Mouse (Mus musculus): ENCODE data around the gene Olfr998. TPM values are rescaled to one million over a fixed set of nuclear protein-coding genes. Genes with fewer than 3 reads are reported as not detected.

Gene Olfr998
- not detected in 2 replicates for polyA plus RNA-seq (2015; fragmentation: Nextera tagmentation; extraction: Ambion mirVana)

DNA sequence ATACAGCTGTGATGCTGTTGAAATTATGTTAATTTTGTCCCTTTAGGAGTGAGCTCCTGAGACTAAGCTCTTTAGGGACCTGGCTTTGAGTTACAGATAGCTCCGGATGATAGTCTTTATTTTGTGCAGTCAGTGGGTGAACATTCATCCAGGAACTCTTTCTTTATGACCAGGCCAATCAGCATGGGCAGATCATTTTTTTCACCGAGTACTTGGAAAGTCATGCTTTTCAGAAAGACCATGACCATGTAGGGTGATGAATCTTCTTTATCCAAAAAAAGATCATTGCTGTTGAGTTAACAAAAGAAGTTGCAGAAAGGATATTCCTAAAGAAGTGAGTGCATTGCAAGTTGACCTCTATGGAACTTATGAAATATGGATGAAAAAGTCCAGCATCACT, at the start of gene Olfr998:
Olfr998 (plus strand) TSS at position 301 of the 400 bp plus-strand sequence.

DNA sequence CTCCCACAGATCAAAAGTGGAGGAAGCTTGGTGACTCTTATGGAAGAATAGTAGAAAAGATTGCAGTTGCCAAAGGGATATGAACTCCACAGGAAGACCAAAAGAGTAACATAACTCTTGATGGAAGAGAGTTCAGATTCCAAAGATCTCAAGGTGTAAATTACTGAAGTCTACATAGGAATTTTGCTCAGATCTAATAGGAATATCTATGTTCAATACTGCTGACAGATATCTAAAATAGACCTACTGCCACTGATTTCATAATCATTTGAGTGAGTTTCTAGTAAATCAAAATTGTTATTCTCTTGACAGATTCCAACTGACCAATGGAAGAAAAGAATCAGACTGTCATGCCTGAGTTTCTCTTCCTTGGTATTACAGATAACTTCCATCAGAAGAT, 9.8 kb upstream of the Olfr998 start, which contains the start of gene Olfr996:
Olfr996 (plus strand) TSS at position 301 of the 400 bp plus-strand sequence.

DNA sequence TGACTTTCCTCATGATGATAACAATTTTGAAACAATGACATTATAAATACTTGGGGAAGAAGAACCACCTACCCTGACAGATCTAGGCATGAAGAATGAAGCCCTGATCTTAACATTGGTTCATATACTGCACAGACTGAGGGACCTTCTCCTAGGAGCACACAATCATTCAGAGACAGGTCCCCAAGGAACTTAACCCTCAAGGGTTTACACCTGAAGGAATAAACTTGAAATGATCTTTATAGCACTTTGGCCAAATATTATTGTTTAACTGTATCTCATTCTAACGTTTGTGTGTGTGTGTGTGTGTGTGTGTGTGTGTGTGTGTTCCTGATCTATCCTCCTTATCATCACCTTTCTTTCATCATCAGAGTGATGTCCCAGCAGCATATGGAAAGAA, 23.1 kb downstream of the Olfr998 start, which contains the start of gene Olfr1000:
Olfr1000 (minus strand) TSS at position 101 of the 400 bp plus-strand sequence.

Other genes with a start within 250 kb of the Olfr998 start
- not detected in 2 replicates for gene Olfr987, start 249.6 kb upstream of the Olfr998 start, polyA plus RNA-seq (2015; fragmentation: Nextera tagmentation; extraction: Ambion mirVana)
- not detected in 2 replicates for gene Olfr988, start 225.7 kb upstream of the Olfr998 start, polyA plus RNA-seq (2015; fragmentation: Nextera tagmentation; extraction: Ambion mirVana)
- gene Olfr992, start 179.5 kb upstream of the Olfr998 start, polyA plus RNA-seq (2015; fragmentation: Nextera tagmentation; extraction: Ambion mirVana): not detected in 2 replicates
- gene Olfr993, start 174.1 kb upstream of the Olfr998 start, polyA plus RNA-seq (2015; fragmentation: Nextera tagmentation; extraction: Ambion mirVana): not detected in 2 replicates
- not detected in 2 replicates for gene Olfr994, start 152.5 kb upstream of the Olfr998 start, polyA plus RNA-seq (2015; fragmentation: Nextera tagmentation; extraction: Ambion mirVana)
- gene Olfr995, start 145.3 kb upstream of the Olfr998 start, polyA plus RNA-seq (2015; fragmentation: Nextera tagmentation; extraction: Ambion mirVana): not detected in 2 replicates
- 3.3 and 3.7 TPM in 2 replicates for gene 4833423E24Rik, start 69.9 kb upstream of the Olfr998 start, polyA plus RNA-seq (2015; fragmentation: Nextera tagmentation; extraction: Ambion mirVana)
- not detected in 2 replicates for gene Olfr996, start 9.7 kb upstream of the Olfr998 start, polyA plus RNA-seq (2015; fragmentation: Nextera tagmentation; extraction: Ambion mirVana)
- not detected in 2 replicates for gene Olfr1000, start 23.0 kb downstream of the Olfr998 start, polyA plus RNA-seq (2015; fragmentation: Nextera tagmentation; extraction: Ambion mirVana)
- gene Olfr1002, start 61.8 kb downstream of the Olfr998 start, polyA plus RNA-seq (2015; fragmentation: Nextera tagmentation; extraction: Ambion mirVana): not detected in 2 replicates
- not detected in 2 replicates for gene Olfr154, start 75.5 kb downstream of the Olfr998 start, polyA plus RNA-seq (2015; fragmentation: Nextera tagmentation; extraction: Ambion mirVana)
- not detected in 2 replicates for gene Olfr1006, start 89.8 kb downstream of the Olfr998 start, polyA plus RNA-seq (2015; fragmentation: Nextera tagmentation; extraction: Ambion mirVana)
- not detected in 2 replicates for gene Olfr1008, start 100.5 kb downstream of the Olfr998 start, polyA plus RNA-seq (2015; fragmentation: Nextera tagmentation; extraction: Ambion mirVana)
- not detected in 2 replicates for gene Olfr1009, start 126.5 kb downstream of the Olfr998 start, polyA plus RNA-seq (2015; fragmentation: Nextera tagmentation; extraction: Ambion mirVana)
- gene Olfr1012, start 173.8 kb downstream of the Olfr998 start, polyA plus RNA-seq (2015; fragmentation: Nextera tagmentation; extraction: Ambion mirVana): not detected in 2 replicates
- not detected in 2 replicates for gene Olfr1013, start 178.2 kb downstream of the Olfr998 start, polyA plus RNA-seq (2015; fragmentation: Nextera tagmentation; extraction: Ambion mirVana)
- gene Olfr1014, start 183.8 kb downstream of the Olfr998 start, polyA plus RNA-seq (2015; fragmentation: Nextera tagmentation; extraction: Ambion mirVana): not detected in 2 replicates
- not detected in 2 replicates for gene Olfr1015, start 193.1 kb downstream of the Olfr998 start, polyA plus RNA-seq (2015; fragmentation: Nextera tagmentation; extraction: Ambion mirVana)
- not detected in 2 replicates for gene Olfr1016, start 213.6 kb downstream of the Olfr998 start, polyA plus RNA-seq (2015; fragmentation: Nextera tagmentation; extraction: Ambion mirVana)
- not detected in 2 replicates for gene Olfr1018, start 229.5 kb downstream of the Olfr998 start, polyA plus RNA-seq (2015; fragmentation: Nextera tagmentation; extraction: Ambion mirVana)

All from neural tube, postnatal 0 days (tissue).